Mouse (Mus musculus) myocyte (in vitro differentiated cells): ENCODE measurements around the gene Tifa.

Experiments used
- CEBPB ChIP-seq: IDR thresholded peaks from 2 replicates; pipeline ENCODE4 v1.6.1; 2011; ENCODE audit warnings: mild to moderate bottlenecking, moderate library complexity; ENCODE audit not compliant: poor library complexity, insufficient read depth, severe bottlenecking
- MAX ChIP-seq: IDR thresholded peaks from one replicate; pipeline ENCODE4 v1.6.1; 2011; ENCODE audit warnings: low read depth, mild to moderate bottlenecking, control low read depth
- MYOD1 ChIP-seq, 3 experiments: IDR thresholded peaks; one replicate each; pipeline ENCODE4 v1.6.1; 2011; ENCODE audit warnings: control low read depth in 2 of 3, low read depth in 2 of 3, mild to moderate bottlenecking in 2 of 3, moderate library complexity in 1 of 3; ENCODE audit not compliant: insufficient read length in 2 of 3, control insufficient read depth in 1 of 3
- MYOG ChIP-seq, 3 experiments: IDR thresholded peaks; one replicate each; pipeline ENCODE4 v1.6.1; 2011; ENCODE audit warnings: control low read depth in 2 of 3, low read depth in 2 of 3, mild to moderate bottlenecking in 2 of 3; ENCODE audit not compliant: insufficient read length in 2 of 3, control insufficient read depth in 1 of 3, insufficient read depth in 1 of 3
- POLR2A ChIP-seq: IDR thresholded peaks from one replicate; pipeline ENCODE4 v1.6.1; 2011; ENCODE audit warnings: low read depth, mild to moderate bottlenecking, control low read depth, moderate library complexity; ENCODE audit not compliant: insufficient read length
- USF1 ChIP-seq: IDR thresholded peaks from one replicate; pipeline ENCODE4 v1.6.1; 2011; ENCODE audit warnings: low read depth, mild to moderate bottlenecking, control low read depth, moderate library complexity

DNA sequence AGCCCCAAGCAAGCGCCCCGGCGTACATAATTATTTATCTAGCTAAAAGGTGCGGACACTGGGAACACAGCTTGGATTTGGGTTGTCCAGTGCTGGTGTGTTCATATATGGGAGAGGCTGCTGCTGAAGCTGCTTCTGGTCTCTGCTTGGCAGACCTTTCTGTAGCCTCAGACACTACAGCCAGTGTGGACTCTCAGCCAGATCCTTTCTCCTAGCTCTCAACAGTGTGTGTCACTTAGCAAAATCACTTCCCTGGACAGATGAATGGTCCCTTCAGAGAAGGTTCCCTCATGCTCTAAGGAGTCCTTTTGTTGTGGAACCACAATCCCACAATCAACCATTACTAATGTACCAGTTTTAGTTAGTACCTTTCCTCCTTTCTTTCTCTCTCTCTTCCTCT is 30.8 kb upstream of the Tifa start:
- TF ChIP-seq MYOD1 (IDR thresholded peaks at IDR 0.05; ENCODE audit: control insufficient read depth in 1 of 3, insufficient read length in 2 of 3, low read depth in 2 of 3) (no peak), POLR2A (no peak), MYOG (IDR thresholded peaks at IDR 0.05; ENCODE audit: control insufficient read depth in 1 of 3, insufficient read depth in 1 of 3, insufficient read length in 2 of 3, low read depth in 2 of 3) (no peak), USF1 (no peak), MAX (no peak), CEBPB (no peak)
